Mouse (Mus musculus) ES-E14 (cell line): Measurements from ENCODE around the gene Hipk4.

Experiments
- HCFC1 ChIP-seq: IDR thresholded peaks from 2 replicates; pipeline ENCODE4 v1.6.1; 2012; ENCODE audit warnings: low read length, inconsistent platforms, borderline replicate concordance; ENCODE audit not compliant: insufficient read depth
- MAFK ChIP-seq: IDR thresholded peaks from 2 replicates; pipeline ENCODE4 v1.6.1; 2014; ENCODE audit warnings: mild to moderate bottlenecking, low read depth, low read length, inconsistent platforms; ENCODE audit not compliant: insufficient read depth
- ZC3H11A ChIP-seq: IDR thresholded peaks from 2 replicates; pipeline ENCODE4 v1.6.1; 2012; ENCODE audit warnings: low read depth, mild to moderate bottlenecking, inconsistent platforms, low read length, borderline replicate concordance

GRCm38 (mm10) chr7:27576914-27577313, 53.8 kb downstream of the Hipk4 start:
- TF ChIP-seq ZC3H11A (peak; percentile 16; the same call in 1 of the 2 replicates), HCFC1 (no peak), MAFK (no peak)
